Mouse (Mus musculus): ENCODE data around the gene Cxcl17. TPM values are rescaled to one million over a fixed set of nuclear protein-coding genes. Genes with fewer than 3 reads are reported as not detected.

Cxcl17 gene
- total and polyA plus RNA-seq, 3 experiments, result not detected

DNA sequence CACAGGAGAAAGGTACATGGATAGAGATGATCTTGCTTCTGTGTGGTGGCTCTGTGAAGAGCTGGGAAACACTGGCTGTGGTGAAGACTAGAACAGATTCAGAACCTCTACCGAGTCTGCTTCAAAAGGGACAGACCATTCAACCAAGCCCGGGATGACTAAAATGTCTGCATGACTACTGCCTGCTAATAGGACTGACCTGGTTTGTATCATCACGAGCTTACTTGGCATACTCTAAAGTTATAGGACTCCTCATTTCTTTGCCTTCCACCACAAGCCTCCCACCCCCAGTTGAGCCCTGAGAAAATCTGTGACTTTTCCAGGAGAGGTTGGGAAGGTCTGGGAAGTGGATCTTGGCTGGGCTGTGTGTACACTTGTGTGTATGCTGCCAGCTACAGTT lies 825 bp downstream of the Cxcl17 start:
- no peak for TF ChIP-seq POLR2A (IDR thresholded peaks at IDR 0.05; ENCODE audit: low read depth, low read length)
- no peak for TF ChIP-seq GABPA (IDR thresholded peaks at IDR 0.05; ENCODE audit: insufficient replicate concordance, low read depth, low read length)
- TF ChIP-seq MAX (IDR thresholded peaks at IDR 0.05; ENCODE audit: low read length), result no peak
- no peak for TF ChIP-seq ETS1 (conservative IDR thresholded peaks at IDR 0.05; ENCODE audit: low read depth, low read length)
- no peak for TF ChIP-seq ZC3H11A (IDR thresholded peaks at IDR 0.05; ENCODE audit: low read depth, low read length)
- no peak for TF ChIP-seq E2F4 (IDR thresholded peaks at IDR 0.05; ENCODE audit: insufficient replicate concordance, low read depth, low read length)
- DNase-seq (ENCODE audit: extremely low read depth), result no peak
- Histone ChIP-seq H3K4me1 (ENCODE audit: control insufficient read depth in 1 of 2, insufficient read depth in 2 of 2) (peaks cover 0 to 2% of the 10 kb centered on the region in 2 experiments; a peak in 1 of 4 replicates), H3K36me3 (replicated peaks in 1 of 2; ENCODE audit: control insufficient read depth in 1 of 2, insufficient read depth in 1 of 2, low read length in 1 of 2) (no peaks in the 10 kb centered on the region), H3K9me3 (replicated peaks; ENCODE audit: low read length) (no peaks in the 10 kb centered on the region), H3K4me2 (ENCODE audit: insufficient read depth, low read depth, poor library complexity, severe bottlenecking) (no peak overlapping the region), H3K27me3 (replicated peaks) (no peaks in the 10 kb centered on the region), H3K4me3 (replicated peaks in 1 of 3; ENCODE audit: low read depth in 2 of 3, low read length in 2 of 3, poor library complexity in 1 of 3) (no peak overlapping the region), H3K27ac (ENCODE audit: insufficient read depth, low read depth) (no peak overlapping the region), H3K79me2 (replicated peaks; ENCODE audit: control insufficient read depth, extremely low read depth, insufficient read depth, poor library complexity, severe bottlenecking) (no peaks in the 10 kb centered on the region), H3K9ac (ENCODE audit: insufficient read depth, low read depth) (no peak overlapping the region)
- dilution Hi-C loops (cut with MboI; ENCODE audit: extremely low pct_ligation_motif_present, extremely low pct_unique_long_range_greater_than_20kb, low sequenced_read_pairs) (no loop called here), in situ Hi-C loops (cut with MboI; ENCODE audit: low pct_ligation_motif_present, low pct_unique_long_range_greater_than_20kb, low sequenced_read_pairs) (no loop called here)

DNA sequence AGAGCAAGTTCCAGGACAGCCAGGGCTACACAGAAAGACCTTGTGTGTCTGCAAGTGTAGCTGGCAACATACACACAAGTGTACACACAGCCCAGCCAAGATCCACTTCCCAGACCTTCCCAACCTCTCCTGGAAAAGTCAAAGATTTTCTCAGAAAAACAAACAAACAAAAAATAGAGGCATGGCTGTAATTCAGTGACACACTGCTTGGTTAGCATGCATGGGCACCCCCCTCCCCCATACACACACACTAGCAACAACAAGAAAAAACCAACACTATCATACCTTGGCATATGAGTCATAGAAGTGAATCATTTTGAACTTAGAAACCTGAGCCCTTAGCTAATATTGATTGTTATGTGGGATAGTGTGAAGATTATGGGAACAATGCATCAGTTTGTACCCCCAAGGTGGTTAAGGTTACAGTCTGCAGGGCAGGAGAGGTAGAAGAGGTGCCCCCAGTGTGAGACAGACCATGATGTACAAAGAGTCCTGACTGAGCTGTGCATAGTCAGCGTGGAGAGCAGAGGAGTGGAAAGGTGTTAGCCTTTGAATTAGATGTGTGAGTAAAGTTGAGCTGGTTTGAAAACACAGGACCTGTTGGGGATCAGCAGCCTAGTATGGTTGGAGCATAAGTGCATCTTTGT lies 1.6 kb downstream of the Cxcl17 start:
- dilution Hi-C loops (cut with MboI; ENCODE audit: extremely low pct_ligation_motif_present, extremely low pct_unique_long_range_greater_than_20kb, low sequenced_read_pairs), result no loop called here
- H3K79me2 ChIP-seq (replicated peaks; ENCODE audit: control insufficient read depth, extremely low read depth, insufficient read depth, poor library complexity, severe bottlenecking), result no peaks in the 10 kb centered on the region
- DNase-seq (ENCODE audit: extremely low read depth), result no peak
- no peak overlapping the region for H3K27ac ChIP-seq (ENCODE audit: insufficient read depth, low read depth)
- peaks cover 2 to 3% of the 10 kb centered on the region in 2 experiments; a peak in 2 of 4 replicates for H3K4me1 ChIP-seq (ENCODE audit: control insufficient read depth in 1 of 2, insufficient read depth in 2 of 2)
- H3K4me3 ChIP-seq (replicated peaks in 1 of 3; ENCODE audit: low read depth in 2 of 3, low read length in 2 of 3, poor library complexity in 1 of 3), result no peak overlapping the region
- H3K27me3 ChIP-seq (replicated peaks), result no peaks in the 10 kb centered on the region
- no peaks in the 10 kb centered on the region for H3K36me3 ChIP-seq (replicated peaks in 1 of 2; ENCODE audit: control insufficient read depth in 1 of 2, insufficient read depth in 1 of 2, low read length in 1 of 2)
- H3K9me3 ChIP-seq (replicated peaks; ENCODE audit: low read length), result no peaks in the 10 kb centered on the region
- H3K4me2 ChIP-seq (ENCODE audit: insufficient read depth, low read depth, poor library complexity, severe bottlenecking), result no peak overlapping the region
- no peak overlapping the region for H3K9ac ChIP-seq (ENCODE audit: insufficient read depth, low read depth)
- TF ChIP-seq EP300 (IDR thresholded peaks at IDR 0.05; ENCODE audit: low read length) (no peak), ZMIZ1 (IDR thresholded peaks at IDR 0.05; ENCODE audit: low read depth, low read length) (no peak), HCFC1 (IDR thresholded peaks at IDR 0.05; ENCODE audit: low read depth, low read length) (no peak), ZNF384 (IDR thresholded peaks at IDR 0.05; ENCODE audit: low read depth, low read length) (no peak), MAZ (IDR thresholded peaks at IDR 0.05; ENCODE audit: low read depth, low read length) (no peak), POLR2A (IDR thresholded peaks at IDR 0.05; ENCODE audit: low read depth, low read length) (no peak), JUND (conservative IDR thresholded peaks at IDR 0.05; ENCODE audit: low read depth, low read length) (no peak), RCOR1 (conservative IDR thresholded peaks at IDR 0.05; ENCODE audit: low read depth, low read length) (no peak), MEF2A (IDR thresholded peaks at IDR 0.05; ENCODE audit: borderline replicate concordance, low read depth, low read length) (no peak), CHD2 (IDR thresholded peaks at IDR 0.05; ENCODE audit: low read length) (no peak), E2F4 (IDR thresholded peaks at IDR 0.05; ENCODE audit: insufficient replicate concordance, low read depth, low read length) (no peak), ZKSCAN1 (IDR thresholded peaks at IDR 0.05; ENCODE audit: borderline replicate concordance, low read depth, low read length) (no peak), TCF12 (IDR thresholded peaks at IDR 0.05; ENCODE audit: low read depth, low read length) (no peak), MYC (IDR thresholded peaks at IDR 0.05; ENCODE audit: low read depth, low read length) (no peak), JUN (IDR thresholded peaks at IDR 0.05; ENCODE audit: insufficient read depth, low read depth, low read length) (no peak), SIN3A (IDR thresholded peaks at IDR 0.05; ENCODE audit: low read length) (no peak), USF2 (conservative IDR thresholded peaks at IDR 0.05; ENCODE audit: low read depth, low read length) (no peak)
- in situ Hi-C loops (cut with MboI; ENCODE audit: low pct_ligation_motif_present, low pct_unique_long_range_greater_than_20kb, low sequenced_read_pairs), result no loop called here

Data from CH12.LX (cell line).